Mouse (Mus musculus) 3T3-L1 (cell line): ENCODE results near the gene Ucma.
"Not testable (repeated sequence)": the region's sequence is repeated elsewhere in the genome, so short reads cannot be mapped to it uniquely, and the experiment has no call there.

Experiments used
- DNase-seq: peaks from one replicate; pipeline ENCODE4 v3.0.0-alpha.2; 2015; ENCODE audit warnings: low read depth, low spot score

The Ucma gene

GRCm38 (mm10) chr2:4975807-4976206, at the start of gene Ucma:
TSS of gene Ucma (plus strand) at chr2:4976122.
- no peak for DNase-seq

- no peak for DNase-seq
Measured at GRCm38 (mm10) chr2:4927391-4927790, 48.5 kb upstream of the Ucma start.

GRCm38 (mm10) chr2:4929230-4929629, 46.7 kb upstream of the Ucma start:
- no peak for DNase-seq

GRCm38 (mm10) chr2:4934516-4934915, 41.4 kb upstream of the Ucma start:
- no peak for DNase-seq

GRCm38 (mm10) chr2:4937931-4938330, 38.0 kb upstream of the Ucma start:
- no peak for DNase-seq

GRCm38 (mm10) chr2:4940861-4941260, 35.1 kb upstream of the Ucma start:
- DNase-seq, result no peak

GRCm38 (mm10) chr2:4949691-4950090, 26.2 kb upstream of the Ucma start:
- not testable (repeated sequence) for DNase-seq

- DNase-seq, result no peak
Measured at GRCm38 (mm10) chr2:4950986-4951385, 24.9 kb upstream of the Ucma start.

- DNase-seq, result no peak
Measured at GRCm38 (mm10) chr2:4954216-4954760, 21.6 kb upstream of the Ucma start.

- no peak for DNase-seq
Measured at GRCm38 (mm10) chr2:4958039-4958438, 17.9 kb upstream of the Ucma start.

- no peak for DNase-seq
Measured at GRCm38 (mm10) chr2:4967806-4968205, 8.1 kb upstream of the Ucma start.

GRCm38 (mm10) chr2:4969083-4969482, 6.8 kb upstream of the Ucma start:
- no peak for DNase-seq

- no peak for DNase-seq
Measured at GRCm38 (mm10) chr2:4978091-4978490, 2.2 kb downstream of the Ucma start.

GRCm38 (mm10) chr2:4983987-4984386, 8.1 kb downstream of the Ucma start:
- no peak for DNase-seq

- no peak for DNase-seq
Measured at GRCm38 (mm10) chr2:4985000-4985399, 9.1 kb downstream of the Ucma start.

- DNase-seq, result no peak
Measured at GRCm38 (mm10) chr2:4986798-4987197, 10.9 kb downstream of the Ucma start.

- DNase-seq, result no peak
Measured at GRCm38 (mm10) chr2:4987388-4988180, 11.7 kb downstream of the Ucma start.

- peak; percentile 41 for DNase-seq
Measured at GRCm38 (mm10) chr2:4988826-4989424, 13.0 kb downstream of the Ucma start.

GRCm38 (mm10) chr2:4993584-4993983, 17.7 kb downstream of the Ucma start:
- DNase-seq, result no peak

- no peak for DNase-seq
Measured at GRCm38 (mm10) chr2:4994436-4994835, 18.5 kb downstream of the Ucma start.

- DNase-seq, result no peak
Measured at GRCm38 (mm10) chr2:4995646-4996045, 19.7 kb downstream of the Ucma start.

GRCm38 (mm10) chr2:4996421-4996824, 20.5 kb downstream of the Ucma start:
- no peak for DNase-seq

- peak; percentile 35 for DNase-seq
Measured at GRCm38 (mm10) chr2:4998905-4999304, 23.0 kb downstream of the Ucma start.
